Mouse (Mus musculus) lung, postnatal 4 days (tissue): ENCODE measurements at regions not wholly inside any gene's neighbourhood (a gene's known extent, or its start where the extent isn't known, plus 50 kb on each side); places are given as distances from the start of the nearest gene placed in this dataset.

ENCODE experiments used
- DNase-seq, 2 experiments: peaks; one replicate each; pipeline ENCODE4 v3.0.0; 2021

DNA sequence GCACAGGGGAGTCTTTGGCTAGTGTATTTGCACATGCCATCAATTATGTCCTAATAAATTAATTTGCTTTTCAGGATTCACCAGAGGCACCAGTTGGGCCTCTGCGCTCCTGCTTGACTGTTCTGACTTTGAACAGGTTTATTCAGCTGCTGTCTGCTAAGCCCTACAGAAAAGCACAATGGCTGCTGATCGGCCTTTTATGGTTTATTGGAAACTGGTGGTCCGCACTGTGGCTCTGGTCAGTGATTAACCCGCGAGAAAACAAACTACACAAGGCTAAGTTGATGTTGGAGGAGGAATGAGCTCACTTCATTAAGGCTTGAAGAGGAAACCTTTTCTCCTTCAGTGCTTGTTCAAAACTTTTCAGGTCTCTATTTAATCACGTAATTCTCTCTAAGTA, 208.4 kb upstream of the Gpr101 start:
- no peak for DNase-seq

DNA sequence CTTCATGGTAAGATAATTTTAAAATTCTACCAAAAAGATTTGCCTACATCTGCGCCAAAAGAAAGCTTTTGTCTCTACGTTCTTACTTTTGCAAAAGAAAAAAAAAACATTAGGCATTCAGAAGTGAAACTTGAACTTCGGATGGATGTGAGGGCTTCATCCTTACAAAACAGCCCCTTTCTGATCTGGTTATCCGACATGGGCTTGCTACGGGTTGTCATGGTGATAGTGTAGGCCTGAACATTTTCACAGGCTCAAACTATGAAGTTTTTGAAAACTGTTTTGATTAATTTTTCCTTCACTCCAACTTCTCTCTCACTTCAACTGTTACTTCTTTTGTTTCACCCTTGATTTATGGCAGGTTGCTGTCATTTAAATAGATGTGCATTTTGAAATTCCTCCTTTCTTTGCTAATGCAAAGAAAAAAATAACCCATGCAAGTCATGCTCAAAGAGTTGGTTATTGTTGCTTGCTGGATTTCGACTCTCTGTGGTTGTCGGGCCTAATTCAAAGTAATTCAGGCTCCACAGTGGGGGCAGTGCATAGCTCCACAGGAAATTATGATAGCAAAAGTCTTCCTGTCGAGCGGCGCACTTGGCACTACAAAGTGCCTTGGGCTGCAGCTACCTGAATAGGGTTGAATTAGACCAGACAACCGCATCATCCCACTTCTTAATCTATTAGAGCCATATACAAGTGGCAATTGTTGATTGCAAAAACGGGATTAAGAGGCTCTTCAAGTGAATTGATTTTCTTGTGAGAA, 205.7 kb upstream of the Gpr101 start:
- DNase-seq, result no peak

DNA sequence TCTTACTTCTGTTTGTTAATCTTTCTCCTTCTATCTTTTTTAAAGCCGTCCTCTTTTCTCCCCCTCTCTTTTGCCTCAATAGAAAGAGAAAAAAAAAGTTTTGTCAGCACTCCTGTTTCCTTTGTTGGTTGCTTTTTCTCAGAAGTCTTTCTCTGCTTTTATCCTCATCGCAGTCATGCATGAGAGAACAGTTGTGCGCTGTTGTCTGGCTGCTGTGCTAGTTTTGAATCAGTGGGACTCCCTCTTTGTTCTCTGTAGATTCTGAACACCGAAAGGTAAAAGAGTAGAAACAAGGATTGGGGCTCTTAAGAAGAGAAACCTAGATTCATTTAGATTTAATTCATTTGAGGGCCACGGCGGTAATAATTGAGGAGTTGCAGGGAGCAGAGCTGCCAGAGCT, 204.9 kb upstream of the Gpr101 start:
- DNase-seq, result no peak

DNA sequence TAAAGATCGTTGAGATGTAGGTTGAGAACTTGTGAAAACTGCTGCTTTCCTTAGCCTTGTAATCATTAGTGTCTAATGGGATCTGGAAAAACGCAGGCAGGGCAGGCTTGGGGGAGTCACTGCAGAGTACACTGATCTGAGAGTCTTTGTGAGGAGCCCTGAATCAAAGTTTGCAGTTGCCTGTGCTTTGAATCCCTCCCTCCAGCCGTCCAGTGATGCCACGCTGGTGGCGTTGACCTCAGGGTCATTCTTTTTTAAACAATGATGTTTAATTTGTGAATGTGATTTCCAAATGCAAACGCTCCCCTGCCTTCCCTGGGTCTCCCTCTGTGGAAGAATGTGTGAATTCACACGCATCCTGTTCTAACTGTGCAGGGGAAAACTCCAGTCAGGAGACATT, 204.4 kb upstream of the Gpr101 start:
- no peak for DNase-seq

DNA sequence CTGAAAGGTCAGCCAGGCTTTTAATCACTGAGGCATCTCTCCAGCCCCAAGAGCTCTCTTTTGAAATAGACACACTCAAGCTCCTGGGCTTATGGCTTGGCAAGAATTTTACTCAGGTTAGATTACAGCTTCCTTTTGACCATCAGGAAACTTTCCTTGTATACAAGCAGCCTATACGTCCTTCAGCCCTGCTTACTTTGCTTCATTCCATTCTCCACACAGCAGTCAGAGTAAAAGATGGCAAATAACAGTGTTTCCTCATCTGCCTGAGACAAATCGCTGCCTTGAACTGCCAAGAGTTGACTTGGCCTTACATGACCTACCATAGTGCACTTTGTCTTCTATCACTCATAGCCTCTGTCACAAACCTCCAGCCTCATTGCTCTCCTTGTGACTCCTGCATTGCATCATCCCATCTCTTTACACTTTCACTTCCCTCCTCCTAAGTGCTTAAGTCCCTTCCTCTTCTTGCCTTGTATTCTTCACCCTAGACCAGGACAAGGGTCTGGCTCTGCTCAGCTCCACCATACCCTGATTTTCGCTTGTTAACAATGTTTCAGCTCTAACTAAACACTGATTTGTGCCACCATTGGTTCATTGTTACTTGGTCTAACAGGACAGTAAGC, 203.2 kb upstream of the Gpr101 start:
- no peak for DNase-seq

DNA sequence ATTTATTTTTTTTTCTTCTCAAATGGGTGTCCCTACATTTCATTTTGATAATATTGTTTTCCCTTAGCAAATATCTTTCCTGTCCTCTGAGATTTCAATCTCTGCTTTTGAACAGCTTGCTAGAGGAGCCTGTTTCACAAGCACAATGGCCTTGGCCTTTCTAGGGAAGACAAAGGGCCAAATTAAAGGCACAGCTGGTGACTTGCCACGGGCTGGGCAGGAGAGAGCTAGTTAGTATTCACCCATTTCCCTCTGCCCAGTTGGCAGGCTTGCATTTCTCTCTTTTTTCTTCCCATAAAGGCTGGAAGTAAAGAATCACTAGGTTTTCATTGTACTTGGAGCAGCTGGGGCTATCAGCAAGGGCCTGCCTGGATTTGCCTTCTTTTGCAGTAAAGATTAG, 188.9 kb upstream of the Gpr101 start:
- DNase-seq, result no peak

DNA sequence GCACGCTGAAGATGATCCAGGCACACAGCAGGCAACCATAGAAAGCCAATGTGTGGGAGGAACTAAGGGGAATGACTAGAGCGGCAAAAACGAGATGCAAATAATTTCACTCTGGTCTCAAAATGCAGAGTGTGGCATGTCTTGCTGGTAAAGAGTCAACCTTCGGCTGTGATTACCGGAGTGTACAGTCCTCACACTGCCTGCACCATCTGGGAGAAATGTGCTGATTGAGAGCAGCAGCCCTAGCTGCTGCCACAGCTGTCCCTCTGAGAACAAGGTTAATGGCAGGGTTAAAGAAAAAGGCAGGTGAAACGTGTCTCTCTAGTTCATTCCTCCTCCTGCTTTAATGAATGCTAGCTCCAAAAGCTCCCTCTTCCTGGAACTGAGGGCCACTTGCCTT, 173.2 kb upstream of the Gpr101 start:
- DNase-seq, result no peak

DNA sequence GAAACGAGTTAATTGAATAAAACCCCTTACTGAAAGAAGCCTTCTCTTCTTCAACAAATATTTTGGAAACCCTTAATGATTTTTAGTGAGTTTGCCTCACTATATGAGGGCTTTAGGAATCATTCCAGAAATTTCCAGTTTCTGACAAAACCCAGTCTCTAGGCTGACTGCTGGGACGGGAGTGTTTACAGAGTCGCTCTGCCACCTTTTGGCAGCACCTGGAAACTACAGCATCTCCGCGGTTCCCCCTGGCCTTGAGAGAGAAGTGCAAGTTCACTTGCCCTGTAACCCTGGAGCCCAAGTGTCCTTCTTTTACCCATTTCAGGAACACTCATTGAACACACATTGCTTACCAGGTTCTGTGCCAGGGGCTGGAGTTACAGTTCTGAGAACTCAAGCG, 171.4 kb upstream of the Gpr101 start:
- DNase-seq, result peak; percentile 19 to 28

DNA sequence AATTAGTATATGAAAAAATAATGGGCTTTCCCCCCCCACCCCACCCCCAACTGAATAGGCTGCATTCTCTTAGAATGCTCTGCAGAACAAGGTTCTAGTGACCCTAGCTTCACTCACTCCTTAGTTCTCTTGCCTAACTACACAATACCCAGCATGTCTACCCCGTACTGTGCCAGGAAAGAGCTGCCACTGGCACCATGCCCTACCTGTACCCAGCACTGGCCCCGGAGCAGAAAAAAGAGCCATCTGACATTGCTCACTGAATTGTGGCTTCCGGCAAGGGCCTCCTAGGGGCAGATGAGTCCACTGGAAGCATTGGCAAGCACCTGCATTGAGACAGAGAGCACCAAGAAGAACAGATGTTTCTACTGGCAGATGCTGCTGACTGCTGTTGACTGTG, 156.0 kb upstream of the Gpr101 start:
- no peak for DNase-seq

DNA sequence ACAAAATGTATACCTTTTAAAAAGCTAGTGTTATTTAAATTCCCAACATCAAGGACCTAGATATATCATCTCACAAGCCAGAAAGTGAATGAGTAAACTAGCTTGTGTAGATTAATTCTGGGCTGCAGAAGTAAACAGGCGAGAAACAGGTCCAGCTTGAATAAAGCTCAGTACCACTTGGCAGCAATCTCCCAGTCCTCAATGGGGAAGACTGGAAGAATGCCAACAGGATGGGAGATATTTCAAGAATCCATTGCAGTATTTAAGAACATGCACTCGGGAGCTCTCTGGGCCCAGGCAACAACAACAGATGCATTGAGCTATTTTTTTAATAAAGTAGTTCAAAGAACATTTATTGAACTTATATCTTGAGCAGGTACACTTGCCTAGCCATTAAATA, 152.5 kb upstream of the Gpr101 start:
- no peak for DNase-seq

DNA sequence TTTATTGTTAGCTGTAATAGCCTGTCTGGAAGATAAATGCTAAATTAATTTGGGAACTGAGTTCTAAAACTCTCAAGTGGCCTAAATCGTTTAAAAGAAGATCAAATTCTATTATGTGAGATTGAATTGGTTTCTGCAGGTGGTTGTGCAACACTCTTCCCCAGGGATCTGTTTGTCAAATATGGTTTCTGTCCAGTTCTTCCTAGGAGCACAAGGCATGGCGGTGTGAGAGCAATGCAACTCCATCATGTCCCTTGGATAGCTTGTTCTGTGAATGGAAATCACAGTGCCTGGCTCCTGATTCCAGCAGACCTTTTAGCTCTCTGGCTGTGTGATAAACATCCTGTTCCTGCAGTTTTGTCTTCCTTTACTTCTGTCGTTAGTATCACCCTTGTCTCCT, 151.9 kb upstream of the Gpr101 start:
- no peak for DNase-seq
